Mouse (Mus musculus): ENCODE results near the gene Pls3.

The Pls3 gene

DNA sequence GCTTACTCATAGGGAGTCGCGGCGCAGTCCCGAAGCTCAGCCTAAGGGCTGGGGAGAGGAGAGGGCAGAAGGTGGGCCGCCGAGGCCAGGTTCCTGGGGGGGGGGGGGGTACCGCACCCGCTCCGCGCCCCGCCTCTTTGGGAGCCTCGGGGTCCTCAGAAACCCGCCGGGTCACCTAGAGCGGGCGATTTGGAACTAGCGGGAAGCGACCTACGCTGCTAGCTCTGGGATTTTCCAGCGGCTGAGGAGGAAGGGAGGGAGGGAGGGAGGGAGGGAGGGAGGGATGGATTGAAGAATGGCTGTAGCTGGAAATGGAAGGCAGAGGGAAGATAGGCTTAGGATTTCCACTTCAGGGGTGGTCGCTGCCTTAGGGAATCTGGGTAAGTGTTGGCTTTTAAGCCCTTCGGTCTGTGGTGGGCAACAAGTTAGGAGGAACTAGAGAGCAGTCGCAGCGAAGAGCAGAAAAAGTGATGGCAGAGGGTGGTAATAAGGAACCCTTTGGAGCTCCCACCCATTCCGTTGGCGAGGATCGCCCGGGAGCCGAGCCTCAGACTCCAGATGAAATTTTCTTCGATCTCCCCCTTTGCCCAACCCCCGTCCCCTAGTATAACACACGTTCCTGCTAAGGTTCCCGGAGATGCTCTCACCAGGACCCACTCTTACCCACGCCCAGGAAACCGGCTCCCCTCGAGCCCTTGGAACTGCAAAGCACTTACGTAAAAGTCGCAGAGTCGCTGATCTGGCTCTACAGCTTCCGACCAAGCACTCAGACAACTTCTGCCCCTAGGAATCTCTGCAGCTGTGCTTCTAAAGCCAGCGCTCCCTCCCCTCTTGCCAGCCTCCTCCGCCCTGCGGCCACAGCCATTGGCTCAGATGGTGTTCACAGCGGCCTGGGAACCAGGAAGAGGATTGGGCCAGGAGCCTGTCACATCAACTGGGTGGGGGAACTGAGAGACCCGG lies at the start of gene Pls3:
TSS of gene Pls3 (minus strand) at position 851 of the 960 bp plus-strand sequence.
- peak; percentile 92 to 93 for DNase-seq

DNA sequence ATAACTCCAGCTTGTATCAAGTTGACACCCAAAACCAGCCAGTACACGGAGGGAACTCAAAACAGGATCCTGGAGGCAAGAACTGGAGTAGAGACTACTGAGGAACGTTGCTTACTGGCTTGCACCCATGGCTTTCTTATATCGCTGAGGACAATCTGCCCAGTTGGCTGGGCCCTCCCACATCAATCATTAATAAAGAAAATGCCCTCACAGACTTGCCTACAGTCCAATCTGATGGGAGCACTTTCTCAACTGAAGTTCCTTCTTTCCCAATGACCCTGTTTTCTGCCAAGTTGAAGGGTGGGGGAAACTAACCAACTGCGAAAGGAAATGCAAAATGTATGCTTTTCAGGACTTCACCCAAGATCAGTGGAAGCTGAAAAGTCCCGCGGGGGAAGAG lies 20.7 kb upstream of the Pls3 start:
- DNase-seq = no peak

DNA sequence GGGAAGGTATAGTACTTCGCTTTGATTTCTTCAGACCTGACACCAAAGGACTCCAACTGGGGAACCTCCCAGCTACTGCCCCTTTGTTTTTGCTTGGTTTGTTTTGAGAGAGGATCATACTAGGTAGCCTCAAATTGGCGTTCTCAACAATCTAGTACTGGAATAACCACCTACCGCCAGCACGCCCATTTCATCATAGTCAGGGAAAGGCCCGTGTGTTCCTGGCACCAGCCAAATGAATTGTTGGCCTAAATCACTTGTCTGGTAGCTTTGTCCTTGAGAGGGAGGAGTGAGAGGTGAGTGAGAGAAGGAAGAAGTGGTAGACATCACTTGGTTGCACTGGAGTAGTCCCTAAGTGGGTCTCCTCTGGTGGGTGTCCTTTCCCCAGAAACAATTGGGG lies 584 bp upstream of the Pls3 start:
- DNase-seq = peak; percentile 3 to 16

DNA sequence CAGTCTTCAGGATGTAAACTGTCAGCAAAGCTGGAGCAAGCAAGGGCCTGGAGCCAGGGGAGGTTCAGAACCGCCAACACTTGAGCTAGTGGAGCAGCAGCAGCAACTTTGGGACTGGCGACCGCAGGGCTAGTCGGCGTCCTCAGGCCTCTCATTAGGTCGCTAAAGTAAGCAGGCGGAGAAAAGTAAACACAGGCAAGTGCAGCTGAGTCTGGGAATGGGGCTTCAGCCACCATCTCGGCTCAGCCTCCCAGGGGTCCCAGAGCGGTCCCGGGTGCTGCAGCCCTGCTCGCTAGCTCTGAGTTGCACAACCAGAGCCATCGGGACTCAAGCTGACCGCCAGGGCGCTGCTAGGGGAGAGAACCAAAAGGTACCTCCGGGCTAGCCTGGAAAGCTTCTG lies 1.2 kb downstream of the Pls3 start:
- peak; percentile 28 to 48 for DNase-seq

DNA sequence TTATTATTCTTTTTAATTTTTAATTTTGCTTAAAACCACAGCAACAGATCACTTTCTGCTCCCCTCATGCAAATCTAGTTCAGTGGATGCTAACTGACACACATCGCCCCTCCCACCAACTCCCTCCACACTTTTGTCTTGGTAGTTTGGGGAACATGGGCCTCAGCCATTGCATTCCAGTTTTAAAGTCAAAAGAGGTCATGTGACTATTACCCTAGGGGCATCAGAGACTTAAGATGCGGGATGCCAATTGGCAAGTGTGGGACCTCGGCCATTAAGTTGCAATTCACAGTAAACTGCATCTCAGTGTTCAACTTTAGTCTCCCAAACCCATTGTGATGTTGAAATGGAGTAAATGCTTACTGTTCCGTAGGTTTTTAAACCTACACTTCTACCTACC lies 1.7 kb downstream of the Pls3 start:
- DNase-seq = no peak

DNA sequence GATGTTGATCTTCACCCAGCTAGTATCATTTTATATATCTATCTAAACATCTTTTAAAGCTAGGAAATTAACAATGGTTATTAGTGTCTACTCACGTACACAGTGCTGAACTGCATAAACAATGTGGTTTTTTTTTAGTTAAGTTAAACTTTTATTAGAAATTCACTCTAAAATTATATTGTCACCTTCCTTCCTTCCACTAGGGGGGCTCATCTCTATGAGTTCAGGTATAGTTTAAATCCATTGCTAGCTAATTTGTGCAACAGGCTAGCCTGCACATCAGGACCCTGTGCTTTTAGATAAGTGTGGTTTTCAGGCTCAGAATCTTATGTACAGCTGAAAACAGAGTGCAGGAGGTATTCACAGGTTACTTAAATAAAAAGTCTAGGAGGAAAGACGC lies 3.1 kb downstream of the Pls3 start:
- DNase-seq = no peak

DNA sequence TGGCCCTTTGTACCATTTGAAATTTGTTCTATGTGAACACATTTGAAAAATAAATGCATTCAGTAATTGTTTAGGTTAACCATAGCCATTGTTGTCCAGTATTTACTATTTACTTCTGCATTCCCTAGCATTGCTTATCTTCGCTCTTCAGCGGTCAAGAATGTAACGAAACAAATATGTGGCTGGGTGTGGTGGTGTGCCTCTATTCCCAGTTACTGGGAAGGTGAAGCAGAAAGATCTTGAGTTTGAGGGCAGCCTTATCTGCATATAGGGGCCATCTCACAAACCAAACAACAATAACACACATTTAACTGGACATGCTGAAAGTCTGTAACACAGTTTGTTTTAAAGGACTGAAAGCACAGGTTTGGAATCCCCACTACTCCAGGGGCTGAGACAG lies 13.3 kb downstream of the Pls3 start:
- no peak for DNase-seq

DNA sequence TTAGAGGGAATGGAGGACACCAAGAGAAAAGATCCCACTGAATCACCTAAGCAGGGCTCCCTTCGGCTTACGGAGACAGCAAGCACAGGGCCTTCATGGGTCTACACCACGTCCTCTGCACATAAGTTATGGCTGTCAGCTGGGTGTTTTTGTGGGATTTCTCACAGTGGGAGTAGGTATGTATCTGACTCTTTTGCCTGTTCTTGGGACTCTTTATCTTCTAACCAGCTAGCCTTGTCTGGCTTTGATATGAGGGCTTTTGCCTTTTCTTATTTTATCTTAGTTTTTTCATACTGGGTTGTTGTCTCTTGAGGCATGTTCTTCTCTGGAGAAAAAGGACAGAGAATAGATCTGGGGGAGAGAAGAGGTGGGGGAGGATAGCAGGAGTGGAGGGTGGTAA lies 20.7 kb downstream of the Pls3 start:
- no peak for DNase-seq

DNA sequence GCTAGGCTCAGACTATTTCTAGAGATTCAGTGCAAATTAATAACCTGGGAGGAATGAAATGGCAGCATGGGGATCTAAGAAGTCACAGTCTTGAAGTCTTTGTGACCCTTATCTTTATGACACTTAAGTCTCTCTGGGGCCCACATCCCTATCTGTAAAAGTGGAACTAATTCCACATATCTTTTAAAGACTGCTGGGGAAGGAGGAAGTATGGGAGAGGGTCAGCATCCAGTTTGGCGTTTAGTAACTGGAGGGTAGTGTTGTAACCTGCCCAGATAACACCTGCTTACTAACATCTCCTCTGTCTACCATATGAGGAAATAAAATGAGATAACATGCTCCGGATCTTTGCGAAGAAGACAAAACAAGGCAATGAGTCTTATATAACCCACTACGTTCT lies 30.7 kb downstream of the Pls3 start:
- DNase-seq = no peak

DNA sequence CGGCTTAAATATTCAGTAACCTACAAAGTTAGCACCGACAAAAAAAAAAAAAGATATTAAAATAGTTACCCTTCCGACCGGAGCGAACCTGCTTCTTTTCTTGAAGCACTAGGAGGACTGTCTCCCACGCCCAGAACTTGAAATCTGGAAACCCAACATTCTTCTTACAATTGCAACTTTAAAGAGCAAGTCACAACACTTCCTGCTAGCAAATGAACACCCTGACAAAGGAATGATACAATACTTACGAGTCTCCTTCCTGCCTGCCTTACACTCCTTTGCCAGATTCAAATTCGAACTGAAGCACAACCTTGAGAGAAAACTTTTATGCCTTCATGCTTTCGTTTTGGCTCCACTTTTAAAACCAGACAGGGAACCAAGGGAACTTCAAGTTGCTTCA lies 32.1 kb downstream of the Pls3 start:
- peak in 1 of 2 experiments; percentile 22 for DNase-seq

DNA sequence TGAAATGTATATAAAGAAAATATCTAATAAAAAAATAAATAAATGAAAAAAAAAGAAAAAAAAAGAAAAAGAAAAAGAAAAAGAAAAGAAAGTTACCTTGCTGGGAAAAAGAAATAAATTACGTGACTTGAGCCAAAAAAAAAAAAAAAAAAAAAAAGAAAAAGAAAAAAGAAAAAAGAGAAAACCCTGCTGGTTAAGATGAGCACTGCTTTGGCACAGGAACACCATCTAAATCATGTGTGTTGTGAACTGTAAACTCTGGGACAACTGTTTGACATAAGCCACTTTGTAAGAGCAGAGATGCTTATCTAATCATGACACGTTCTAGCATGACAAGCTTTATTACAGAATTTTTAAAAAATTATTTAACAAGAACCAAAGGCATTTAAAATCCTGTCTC lies 32.9 kb downstream of the Pls3 start:
- DNase-seq = no peak

DNA sequence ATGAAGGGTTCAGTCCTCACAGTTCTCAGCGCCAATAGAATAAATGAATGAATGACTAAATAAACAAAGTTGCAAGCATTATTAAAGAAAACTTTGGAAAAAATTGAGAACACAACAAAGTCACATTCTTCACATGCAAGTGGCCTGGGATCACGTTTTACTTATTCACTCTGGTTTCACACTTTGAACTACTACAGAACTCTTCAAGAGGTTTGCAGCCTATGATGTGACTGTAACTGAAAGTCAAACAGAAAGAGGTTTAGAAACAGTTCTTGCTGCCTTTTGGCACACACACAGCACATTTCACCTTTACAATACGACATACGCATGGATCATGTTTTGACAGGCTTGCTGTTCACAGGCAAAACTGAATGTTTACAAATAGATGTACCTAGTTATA lies 34.7 kb downstream of the Pls3 start:
- DNase-seq = peak in 1 of 2 experiments; percentile 19

DNA sequence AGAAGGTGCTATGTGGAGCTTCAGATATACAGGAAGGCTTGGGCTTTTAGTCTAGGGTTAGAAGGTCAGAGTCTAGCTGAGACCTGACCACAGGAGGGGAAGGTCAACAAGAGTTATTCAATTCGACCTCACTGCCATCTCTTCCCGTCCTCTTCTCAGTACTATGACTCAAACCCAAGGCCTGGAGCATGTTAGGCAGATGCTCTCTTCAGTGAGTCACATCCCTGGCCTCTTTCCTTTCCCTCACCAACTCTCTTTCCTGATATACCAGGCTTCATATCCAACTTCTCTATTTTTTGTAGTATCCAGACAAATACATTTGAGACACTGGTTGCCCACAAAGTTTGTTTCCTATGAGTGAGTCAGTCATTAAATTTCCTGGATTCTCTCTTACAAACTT lies 40.1 kb downstream of the Pls3 start:
- no peak for DNase-seq

DNA sequence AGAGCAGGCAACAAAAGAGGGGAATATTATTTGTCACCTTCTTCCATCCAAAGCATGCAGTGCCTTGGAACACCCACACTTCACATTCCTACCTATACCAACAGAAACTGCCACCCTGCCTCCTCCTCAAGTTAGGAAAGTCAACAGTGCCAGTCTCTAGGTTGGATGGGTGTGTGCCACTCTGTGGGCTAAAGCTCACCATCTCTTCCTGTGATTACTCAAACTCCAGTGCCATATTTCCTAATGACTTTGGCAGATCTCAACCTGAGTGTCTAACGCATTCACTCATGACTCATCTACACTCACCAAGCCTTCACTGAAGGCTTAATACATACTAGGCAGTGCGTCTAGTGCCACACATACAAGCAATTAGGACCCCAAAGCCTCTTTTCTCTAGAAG lies 40.7 kb downstream of the Pls3 start:
- peak; percentile 65 to 78 for DNase-seq

DNA sequence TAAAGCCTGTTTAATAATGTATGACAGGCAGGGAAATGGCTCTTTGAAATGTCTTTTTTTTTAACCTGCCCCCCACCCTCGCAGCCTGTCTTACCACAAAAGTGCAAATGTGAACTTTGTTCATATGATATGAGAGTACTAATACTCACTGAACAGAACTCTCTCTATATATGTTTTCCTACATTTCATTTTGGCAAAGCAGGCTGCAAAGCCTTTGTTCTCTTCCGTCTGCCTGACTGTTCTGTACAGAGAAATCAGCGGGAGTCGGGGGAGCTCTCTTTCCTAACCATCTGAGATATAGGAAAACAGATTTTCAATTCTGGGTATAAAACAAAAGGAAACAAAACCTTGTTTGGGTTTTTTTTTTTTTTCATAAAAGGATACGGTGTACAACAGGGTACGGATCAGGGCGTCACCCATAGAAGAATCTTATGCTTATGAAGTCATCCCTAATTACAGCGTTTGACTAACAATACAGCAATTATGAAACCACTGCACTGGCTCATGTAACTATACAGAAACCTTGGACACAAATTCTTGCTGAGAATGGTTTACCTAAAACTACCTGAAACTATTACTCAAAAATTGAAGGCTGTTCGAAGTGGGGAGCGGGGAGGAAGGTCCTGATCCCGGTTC lies 41.9 kb downstream of the Pls3 start:
- DNase-seq = no peak

DNA sequence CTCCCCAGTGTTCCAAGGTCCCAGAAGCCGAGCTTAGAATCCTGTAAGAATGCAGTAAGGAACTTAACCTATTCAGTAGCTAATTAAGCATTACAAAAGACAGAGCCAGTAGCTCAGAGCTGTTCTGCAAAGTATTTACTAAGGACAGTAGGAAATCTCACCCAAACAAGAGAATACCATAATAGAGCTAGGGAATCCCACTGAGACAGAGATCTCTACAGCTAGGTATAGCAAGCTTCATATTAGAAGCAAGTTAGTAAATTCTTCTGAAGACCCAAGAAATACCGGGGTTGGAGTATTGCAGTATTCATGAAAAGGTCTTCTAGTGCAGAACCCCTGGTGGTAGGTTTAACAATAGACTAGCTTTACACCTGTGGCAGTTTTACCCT lies 45.1 kb downstream of the Pls3 start:
- no peak for DNase-seq

DNA sequence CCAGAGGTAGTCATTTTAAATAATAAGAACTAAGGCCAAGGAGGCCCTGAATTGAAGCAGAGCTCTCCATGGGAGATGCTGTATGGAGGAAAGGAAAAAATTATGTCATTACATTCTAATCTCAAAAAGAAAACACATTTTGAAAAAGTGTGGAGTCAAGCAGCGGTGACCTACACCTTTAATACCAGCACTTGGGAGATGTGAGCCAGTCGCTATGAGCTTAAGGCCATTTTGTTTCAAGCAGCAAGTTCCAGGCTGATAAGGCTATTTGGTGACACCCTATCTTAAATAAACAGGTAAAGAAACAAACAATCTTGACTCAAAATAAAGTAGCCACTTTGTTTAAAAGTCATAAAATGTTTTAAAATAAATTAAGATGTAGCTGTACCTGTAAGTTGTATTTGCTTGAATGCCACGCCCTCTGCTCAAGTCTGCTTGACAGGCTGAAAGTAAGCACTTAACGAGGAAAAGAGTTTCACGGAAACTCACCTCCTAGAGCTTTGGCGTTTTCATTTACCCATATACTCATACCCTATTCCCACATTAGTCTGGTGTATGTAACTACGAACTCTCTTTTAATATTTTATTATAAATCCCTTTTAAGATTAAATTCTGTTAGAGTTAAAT lies 45.6 kb downstream of the Pls3 start:
- peak; percentile 42 to 44 for DNase-seq

DNA sequence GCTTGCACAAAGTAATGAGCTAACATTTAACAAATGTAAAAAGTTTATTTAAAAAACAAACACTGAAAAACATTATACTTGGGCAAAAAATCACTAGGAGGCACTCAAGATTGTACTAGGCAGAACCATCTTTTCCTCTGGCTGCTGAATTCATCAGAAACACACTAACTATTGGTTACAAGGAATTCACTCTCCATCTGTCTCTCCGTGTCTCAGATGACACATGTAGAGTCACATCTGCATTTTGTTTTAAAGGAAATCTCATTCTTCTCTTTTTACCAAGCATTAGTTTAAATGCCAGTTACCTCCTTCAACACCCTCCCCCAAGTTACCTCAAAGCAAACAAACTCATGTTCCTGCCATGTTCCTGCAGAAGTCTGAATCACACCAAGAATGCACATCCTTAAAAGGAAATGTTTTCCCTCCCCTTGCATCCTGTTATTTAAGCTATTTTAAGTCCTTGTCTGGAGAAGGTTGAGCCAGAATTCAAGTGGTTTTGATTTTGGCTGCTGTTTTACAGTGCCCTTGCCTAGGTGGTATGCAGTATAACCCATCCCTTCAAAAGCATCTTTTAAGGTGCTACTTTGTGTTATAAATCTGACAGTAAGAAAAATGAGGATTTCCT lies 56.2 kb downstream of the Pls3 start:
- DNase-seq = no peak

DNA sequence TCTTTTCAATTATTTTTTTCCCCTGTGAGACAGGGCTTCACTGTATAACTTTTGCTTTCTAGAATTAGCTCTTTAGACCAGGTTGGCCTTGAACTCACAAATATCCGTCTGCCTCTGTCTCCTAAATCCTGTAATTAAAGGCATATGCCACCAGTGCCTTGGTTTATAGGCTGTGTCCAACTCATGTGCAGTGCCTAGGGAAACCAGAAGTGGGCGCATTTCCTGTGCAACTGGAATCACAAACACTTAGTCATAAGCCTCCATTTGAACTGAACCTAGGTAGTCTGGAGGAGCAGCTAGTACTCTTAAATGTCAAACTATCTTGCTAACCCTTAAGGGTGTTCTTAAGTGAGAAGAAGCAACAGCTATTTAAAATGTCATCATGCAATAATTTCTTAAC lies 60.0 kb downstream of the Pls3 start:
- no peak for DNase-seq

DNA sequence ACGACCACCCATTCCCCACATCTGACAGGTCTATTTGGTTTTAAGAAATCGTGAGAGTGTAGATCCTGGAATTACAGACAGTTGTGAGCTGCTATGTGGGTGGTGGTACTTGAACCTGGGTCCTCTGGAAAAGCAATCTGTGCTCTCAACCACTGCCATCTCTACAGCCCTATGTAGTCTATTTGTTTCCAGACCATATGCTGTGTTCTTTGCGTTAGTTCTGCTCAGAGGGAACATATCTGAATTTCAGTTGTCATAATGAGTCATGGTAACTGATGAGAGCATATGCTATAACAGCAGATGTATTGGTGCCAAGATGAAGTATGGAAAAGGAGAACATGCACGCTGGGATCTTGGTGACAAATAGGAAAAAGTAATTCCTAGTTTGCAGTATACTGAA lies 60.9 kb downstream of the Pls3 start:
- DNase-seq = no peak

DNA sequence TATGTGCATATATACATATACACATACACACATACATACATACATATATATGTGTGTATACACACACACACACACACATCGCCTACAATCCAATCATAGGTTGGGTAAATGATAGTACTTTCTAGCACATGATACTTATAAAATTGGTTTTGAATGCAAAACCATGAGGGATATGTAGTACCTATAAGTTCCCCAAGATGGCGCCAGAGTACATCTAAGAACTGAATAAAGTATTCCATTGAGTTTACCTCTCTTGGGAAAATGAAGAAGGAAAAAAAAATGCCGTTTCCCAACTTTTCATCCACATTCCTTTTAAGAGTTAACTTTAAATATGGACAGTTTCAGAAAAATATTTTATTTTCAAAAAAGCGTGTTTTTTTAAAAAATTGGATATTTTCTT lies 78.4 kb downstream of the Pls3 start:
- peak in 1 of 2 experiments; percentile 25 for DNase-seq

DNA sequence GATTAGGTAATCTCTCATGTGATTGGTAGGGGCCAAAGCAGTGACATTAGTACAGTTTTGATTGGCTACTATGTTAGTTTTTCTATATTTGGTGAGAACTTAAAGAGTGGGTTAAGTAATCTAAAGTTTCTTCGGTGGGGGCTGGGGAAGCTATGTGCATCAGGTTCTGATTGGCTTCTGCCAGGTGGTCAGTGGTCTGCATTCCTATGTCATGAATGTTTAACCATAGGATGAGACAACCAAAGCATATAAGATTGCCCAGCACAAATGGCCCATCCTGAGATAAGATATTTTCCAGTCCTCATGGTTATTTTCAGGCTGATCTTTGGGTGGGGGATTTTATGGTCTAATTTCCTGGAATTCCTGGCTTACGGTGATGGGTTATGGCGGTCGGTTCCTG lies 95.2 kb downstream of the Pls3 start:
- no peak for DNase-seq

DNA sequence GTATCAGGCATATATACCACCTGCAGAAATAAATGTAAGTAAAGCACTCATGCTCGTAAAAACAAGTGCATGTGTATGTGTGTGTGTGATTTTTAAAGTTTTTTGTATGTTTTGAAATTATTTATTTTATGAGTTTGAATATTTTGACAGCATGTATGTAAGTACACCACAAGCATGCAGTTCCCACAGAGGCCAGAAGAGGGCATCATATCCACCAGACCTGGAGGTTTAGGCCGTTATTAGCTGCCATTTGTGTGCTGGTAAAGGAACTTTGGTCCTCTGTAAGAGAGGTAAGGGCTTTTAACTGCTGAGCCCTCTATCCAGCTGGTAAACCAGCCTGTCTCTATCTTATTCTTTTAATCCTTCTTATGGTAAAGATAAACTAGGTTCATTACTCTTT lies 97.5 kb downstream of the Pls3 start:
- DNase-seq = no peak
